Mouse (Mus musculus): ENCODE data around the gene Trpm5. TPM values are rescaled to one million over a fixed set of nuclear protein-coding genes. Genes with fewer than 3 reads are reported as not detected.

Trpm5 gene
- not detected for polyA plus RNA-seq (2017; shearing (Covaris generic))

GRCm38 (mm10) chr7:143094592-143095553, at the start of gene Trpm5:
Gene Trpm5 (minus strand): TSS chr7:143094642.

DNA sequence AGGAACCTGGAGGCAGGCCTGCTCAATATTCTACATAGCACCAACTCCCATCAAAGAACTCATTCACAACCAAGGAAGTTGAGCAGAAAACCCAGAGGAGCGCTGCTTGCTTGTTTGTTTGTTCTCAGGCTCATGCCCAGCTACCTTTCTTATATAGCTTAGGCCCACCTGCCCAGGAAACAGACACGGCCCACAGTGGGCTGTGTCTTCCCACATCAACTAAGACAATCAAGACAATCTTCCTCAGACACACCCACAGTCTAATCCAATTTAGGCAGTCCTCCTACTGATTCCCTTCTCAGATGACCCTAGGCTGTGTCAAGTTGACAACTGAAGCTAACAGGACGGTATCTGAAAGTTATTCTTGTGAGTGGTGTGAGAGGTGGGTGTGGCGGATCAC, 11.6 kb upstream of the Trpm5 start, which contains the start of gene Kcnq1:
Kcnq1 (plus strand) TSS at position 301 of the 400 bp plus-strand sequence.

GRCm38 (mm10) chr7:143068882-143069591, 25.4 kb downstream of the Trpm5 start, which contains the start of gene Tssc4:
Gene Tssc4 (plus strand): TSS chr7:143069249.

DNA sequence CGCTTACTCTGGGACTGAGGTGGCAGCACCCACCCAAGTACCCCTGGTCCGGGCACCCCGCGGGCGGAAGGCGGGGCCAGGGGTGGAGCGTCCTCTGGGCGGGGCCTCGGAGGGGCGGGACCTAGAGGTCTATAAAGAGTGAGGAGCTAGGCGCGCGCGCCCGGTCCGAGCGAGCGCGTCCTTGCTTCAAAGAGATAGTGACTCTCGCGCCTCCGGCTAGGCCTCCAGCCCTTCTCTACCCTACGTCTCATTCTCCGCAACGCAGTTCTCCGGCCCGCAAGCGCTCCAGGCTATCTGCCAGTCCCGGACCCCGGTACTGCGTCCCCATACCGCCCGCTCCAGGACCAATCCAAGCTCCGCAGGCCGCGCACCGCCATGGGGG, 41.8 kb downstream of the Trpm5 start, which contains the start of gene Cd81:
Cd81 (plus strand) TSS at position 114 of the 382 bp plus-strand sequence.

Other genes starting within 250 kb of the Trpm5 start
- gene Th, start 163.5 kb downstream of the Trpm5 start, polyA plus RNA-seq (2017; shearing (Covaris generic)) = not detected
- gene Ascl2, start 125.4 kb downstream of the Trpm5 start, polyA plus RNA-seq (2017; shearing (Covaris generic)) = 0.43 TPM
- 621 TPM for gene Tspan32, start 89.6 kb downstream of the Trpm5 start, polyA plus RNA-seq (2017; shearing (Covaris generic))
- gene Cd81, start 41.9 kb downstream of the Trpm5 start, polyA plus RNA-seq (2017; shearing (Covaris generic)) = 165 TPM
- gene Tssc4, start 25.4 kb downstream of the Trpm5 start, polyA plus RNA-seq (2017; shearing (Covaris generic)) = 50.6 TPM
- not detected for gene Kcnq1, start 11.7 kb upstream of the Trpm5 start, polyA plus RNA-seq (2017; shearing (Covaris generic))